Mouse (Mus musculus) urinary bladder, adult 18-20 months (tissue): Measurements from ENCODE around the gene Sbno1.

Source experiments
- DNase-seq, 2 experiments: peaks; one replicate each; pipeline ENCODE4 v3.0.0; 2022; ENCODE audit warnings: low spot score in 2 of 2, mixed read lengths in 2 of 2

Sbno1 gene

GRCm38 (mm10) chr5:124334392-124334791 is 91.4 kb downstream of the Sbno1 start:
- no peak for DNase-seq

- no peak for DNase-seq
These were observed 95.7 kb downstream of the Sbno1 start for GRCm38 (mm10) chr5:124330086-124330485.

GRCm38 (mm10) chr5:124327510-124328364 is 98.1 kb downstream of the Sbno1 start, which contains the start of the genes Mphosph9 and 2810006K23Rik:
Gene Mphosph9, minus strand, starts transcription at chr5:124327972.
Gene 2810006K23Rik, plus strand, starts transcription at chr5:124328089.
- DNase-seq = peak; percentile 99

- DNase-seq = no peak
These were observed 99.0 kb downstream of the Sbno1 start for GRCm38 (mm10) chr5:124326829-124327228.
